Mouse (Mus musculus) testis, adult 2 months (tissue): ENCODE results near the gene Lep.

Source experiments
- CTCF ChIP-seq: fragments of 200-500 bp; IDR thresholded peaks from 2 replicates; pipeline ENCODE4 v1.5.1; 2012; ENCODE audit warnings: low read depth, mild to moderate bottlenecking, inconsistent platforms, low read length, moderate library complexity; ENCODE audit not compliant: control insufficient read depth, insufficient read depth, insufficient replicate concordance
- POLR2A ChIP-seq: fragments of 200-500 bp; IDR thresholded peaks from 2 replicates; pipeline ENCODE4 v1.6.1; 2012; ENCODE audit warnings: low read depth, mild to moderate bottlenecking, inconsistent platforms, low read length, moderate library complexity; ENCODE audit not compliant: control insufficient read depth

DNA sequence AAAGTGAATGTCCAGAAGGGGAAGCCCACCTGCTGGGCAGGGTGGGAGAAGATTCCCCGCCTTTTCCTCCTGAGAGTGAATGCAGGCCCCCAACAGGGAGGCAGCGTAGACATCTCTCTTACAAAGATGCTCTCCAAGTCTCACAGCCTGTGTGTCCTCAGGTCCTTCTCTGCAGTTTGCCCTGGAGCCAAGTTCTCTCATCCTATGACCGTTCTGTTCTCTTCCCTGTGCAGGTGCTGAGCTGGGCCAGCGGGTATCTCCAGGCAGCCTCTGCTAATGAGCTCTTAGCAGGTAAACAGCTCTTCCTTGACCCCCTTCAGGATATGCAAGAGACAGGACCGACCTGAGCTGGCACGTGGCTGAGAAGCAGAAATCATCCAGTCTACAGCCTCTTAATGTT is 38.5 kb upstream of the Lep start:
- TF ChIP-seq POLR2A (no peak), CTCF (no peak)
